Mouse (Mus musculus) macrophage (primary cell): ENCODE measurements around the gene Ankrd63. TPM values are rescaled to one million over a fixed set of nuclear protein-coding genes. Genes with fewer than 3 reads are reported as not detected.
"Not testable (repeated sequence)": the region's sequence is repeated elsewhere in the genome, so short reads cannot be mapped to it uniquely, and the experiment has no call there.

ENCODE experiments used
- H3K27ac ChIP-seq: fragments of 350-480 bp; formaldehyde crosslinking; 2 replicates; pipeline ENCODE4 v1.9.0; 2021
- H3K36me3 ChIP-seq: fragments of 350-480 bp; formaldehyde crosslinking; 2 replicates; pipeline ENCODE4 v1.9.0; 2021; ENCODE audit errors: inconsistent target
- H3K4me3 ChIP-seq: fragments of 350-480 bp; formaldehyde crosslinking; 2 replicates; pipeline ENCODE4 v1.9.0; 2021; ENCODE audit errors: inconsistent target
- H3K79me2 ChIP-seq: fragments of 350-480 bp; formaldehyde crosslinking; 2 replicates; pipeline ENCODE4 v1.9.0; 2021; ENCODE audit errors: inconsistent target
- WGBS: methylation state at CpG from one replicate; pipeline ENCODE4 v1.1.7; 2026; ENCODE audit warnings: inconsistent platforms; ENCODE audit not compliant: missing documents; 5-methylcytosine and 5-hydroxymethylcytosine counted together
- polyA plus RNA-seq: library from polyadenylated mRNA; stranded (reverse); fragments of 250-400 nt; gene quantifications from 3 replicates; pipeline ENCODE4 v1.2.4, GENCODE M21; 2018; ENCODE audit warnings: inconsistent platforms

Gene Ankrd63
- polyA plus RNA-seq, 1 experiment from 2014 or later: not detected

DNA sequence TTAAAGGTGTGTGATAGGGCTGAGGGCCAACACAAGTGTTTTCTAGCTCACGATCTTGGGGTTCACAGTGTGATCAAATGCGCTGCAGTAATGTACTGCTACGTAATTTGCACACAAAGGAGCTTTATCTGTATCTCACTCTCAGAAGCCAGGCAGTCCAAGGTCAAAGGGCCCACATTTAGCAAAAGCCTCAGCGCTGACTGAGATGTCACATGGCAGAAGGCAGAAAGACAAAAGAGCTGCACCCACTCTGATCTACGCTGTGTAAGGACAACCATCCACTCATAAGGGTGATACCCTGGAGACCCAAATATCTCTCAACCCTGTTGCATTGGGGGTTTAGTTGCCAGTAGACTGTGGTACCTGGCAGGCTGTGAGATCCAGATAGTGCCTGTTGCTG, 36.6 kb downstream of the Ankrd63 start:
- 95% methylated on average over 5 of the region's 5 CpGs for WGBS

DNA sequence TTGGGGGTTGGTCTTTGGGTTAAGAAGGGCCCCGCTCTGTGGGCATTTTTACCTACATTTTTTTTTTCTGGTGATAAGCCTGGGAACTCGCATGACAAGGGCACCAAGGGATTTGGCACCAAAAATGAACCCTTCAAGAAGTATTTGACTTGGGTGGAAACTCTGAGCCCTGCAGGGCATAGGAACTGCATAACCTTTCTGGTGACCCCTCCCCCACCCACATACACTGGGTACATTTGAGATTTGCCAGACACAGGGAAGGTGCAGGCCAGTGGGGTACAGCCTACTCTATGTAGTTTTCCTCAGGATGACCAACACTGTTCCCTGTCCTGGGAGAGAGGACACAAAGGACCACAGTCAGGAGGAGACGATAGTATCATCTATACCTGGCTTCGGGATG, 38.1 kb downstream of the Ankrd63 start:
- Histone ChIP-seq H3K27ac (no peak overlapping the region), H3K4me3 (no peak overlapping the region), H3K79me2 (no peaks in the 10 kb centered on the region), H3K36me3 (no peaks in the 10 kb centered on the region)
- 98% methylated on average over 4 of the region's 4 CpGs for WGBS

More for the DNA sequence above, 36.6 kb downstream of the Ankrd63 start:
- Histone ChIP-seq H3K79me2 (no peaks in the 10 kb centered on the region), H3K27ac (no peak overlapping the region), H3K4me3 (no peak overlapping the region), H3K36me3 (no peaks in the 10 kb centered on the region)

DNA sequence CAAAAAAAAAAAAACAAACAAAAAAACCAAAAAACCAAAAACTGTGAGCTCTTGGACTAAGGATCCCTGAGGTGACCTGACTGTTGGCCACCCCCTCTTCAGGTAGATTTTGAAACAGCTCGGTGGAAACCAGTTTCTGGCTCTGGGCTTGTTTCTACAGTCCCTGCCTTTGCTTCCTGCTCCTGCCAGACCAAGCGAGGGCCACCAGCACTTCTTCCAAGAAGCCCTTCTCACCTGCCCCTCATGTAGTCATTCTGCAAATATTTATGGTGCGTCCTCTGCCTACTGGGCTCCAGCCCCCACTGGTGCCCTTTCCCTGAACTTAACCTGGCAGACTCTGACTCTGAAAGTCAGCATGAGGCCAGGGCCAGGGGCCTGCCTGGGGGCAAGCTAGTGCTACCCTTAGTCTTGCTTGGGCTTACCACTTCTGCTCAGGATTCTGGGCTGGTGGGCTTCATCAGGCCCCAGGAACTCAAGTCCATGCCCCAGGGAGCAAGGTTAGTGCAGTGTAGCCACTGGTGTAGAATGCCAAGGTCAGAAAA, 38.7 kb downstream of the Ankrd63 start:
- H3K4me3 ChIP-seq: no peak overlapping the region
- H3K36me3 ChIP-seq: no peaks in the 10 kb centered on the region
- no peak overlapping the region for H3K27ac ChIP-seq
- H3K79me2 ChIP-seq: no peaks in the 10 kb centered on the region
- WGBS: 86% methylated on average over 3 of the region's 3 CpGs

DNA sequence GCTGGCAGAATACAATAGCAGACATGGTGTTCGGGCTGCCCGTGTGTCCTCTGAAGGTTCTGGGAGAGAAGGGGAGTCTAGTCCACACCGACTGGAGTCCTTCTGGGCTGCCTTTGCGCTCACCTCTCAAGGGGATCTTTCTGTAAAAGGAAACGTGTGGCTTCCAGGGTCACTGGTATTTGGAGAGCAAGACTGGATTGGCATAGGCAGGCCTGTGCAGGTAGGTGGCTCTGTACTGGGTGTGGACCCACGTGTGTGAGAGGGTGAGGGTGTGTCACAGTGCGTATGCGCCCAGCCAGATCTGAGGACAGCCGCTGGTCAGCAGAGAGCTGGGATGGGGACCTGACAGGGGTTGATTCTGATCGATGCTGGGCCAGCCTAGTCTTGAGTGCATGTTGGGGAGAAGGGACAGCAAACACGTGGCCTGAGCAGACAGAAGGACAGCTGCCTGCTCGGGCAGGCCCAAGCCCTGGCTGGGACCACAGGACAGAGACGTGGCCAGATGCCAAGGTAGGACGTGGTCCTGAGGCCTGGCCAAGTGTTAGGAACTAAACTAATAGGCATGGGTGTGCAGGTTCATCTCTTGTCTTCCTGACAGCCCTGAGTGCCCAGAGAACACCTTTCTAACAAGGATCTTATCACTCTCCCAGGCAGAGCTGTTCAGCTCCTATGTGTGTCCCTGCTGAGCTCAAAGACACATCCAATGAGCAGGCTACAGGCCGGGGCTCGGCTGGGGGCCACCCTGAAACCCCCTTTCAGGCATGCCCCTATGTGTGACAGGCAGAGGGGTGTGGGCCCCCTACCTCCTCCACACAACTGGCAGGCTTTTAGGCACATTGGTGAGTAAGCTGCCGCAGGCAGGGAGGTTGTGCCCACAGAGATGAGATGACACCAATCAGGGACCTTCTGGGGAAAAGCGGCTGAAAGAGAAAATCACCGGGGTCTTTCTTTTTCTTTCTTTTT, 39.7 kb downstream of the Ankrd63 start:
- Histone ChIP-seq H3K36me3 (no peaks in the 10 kb centered on the region), H3K4me3 (no peak overlapping the region), H3K79me2 (no peaks in the 10 kb centered on the region), H3K27ac (no peak overlapping the region)
- WGBS: 83% methylated on average over 18 of the region's 19 CpGs

DNA sequence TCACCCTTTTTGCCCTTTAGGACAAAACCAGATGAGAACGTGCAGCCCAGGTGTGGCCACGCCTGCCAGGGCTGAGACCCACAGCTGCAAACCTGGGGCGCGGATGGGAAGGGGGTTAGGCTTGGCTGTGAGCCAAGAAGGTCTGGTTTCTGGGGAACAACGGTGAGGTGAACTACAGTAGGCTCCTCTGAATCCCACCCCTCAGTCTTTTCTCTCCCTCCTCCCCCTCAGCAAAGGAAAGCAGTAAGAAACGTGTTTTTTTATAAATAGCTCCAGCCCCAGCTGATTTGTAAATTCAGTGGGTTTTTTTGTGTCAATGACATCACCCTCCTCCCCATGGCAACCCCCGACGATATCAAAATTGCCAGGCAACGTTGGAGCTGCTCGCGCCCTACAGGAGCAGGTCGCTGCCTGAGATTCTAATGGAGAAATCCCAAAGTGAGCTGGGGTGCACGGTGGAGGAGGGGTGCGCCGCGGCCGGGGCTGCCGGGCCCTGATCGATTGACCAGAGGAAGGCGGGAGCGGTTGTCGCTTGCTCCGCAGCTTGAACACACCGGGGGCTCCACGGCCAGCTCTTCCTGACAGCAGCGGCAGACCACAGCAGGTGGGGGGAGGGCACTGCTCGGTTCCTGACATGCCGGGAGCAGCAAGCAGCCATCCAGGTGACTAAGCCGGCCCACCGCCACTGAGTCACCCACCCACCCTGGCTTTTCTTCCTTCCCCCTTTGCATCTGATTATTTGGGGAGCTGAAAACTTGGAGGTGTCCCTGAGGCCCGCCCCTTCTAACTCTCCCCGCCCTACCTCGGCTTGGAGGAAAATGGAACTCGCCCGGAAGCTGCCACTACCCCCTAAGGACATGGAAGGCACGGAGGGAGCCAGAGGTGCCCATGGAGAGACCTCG, 40.6 kb downstream of the Ankrd63 start, which contains the start of gene Pak6:
Gene Pak6, plus strand, starts transcription at position 402 of the 902 bp plus-strand sequence.
- WGBS: 10% methylated on average over 37 of the region's 37 CpGs
- H3K79me2 ChIP-seq: no peaks in the 10 kb centered on the region
- H3K36me3 ChIP-seq: no peaks in the 10 kb centered on the region
- no peak within 1 kb of the TSS for H3K27ac ChIP-seq
- H3K4me3 ChIP-seq: no peak within 1 kb of the TSS

DNA sequence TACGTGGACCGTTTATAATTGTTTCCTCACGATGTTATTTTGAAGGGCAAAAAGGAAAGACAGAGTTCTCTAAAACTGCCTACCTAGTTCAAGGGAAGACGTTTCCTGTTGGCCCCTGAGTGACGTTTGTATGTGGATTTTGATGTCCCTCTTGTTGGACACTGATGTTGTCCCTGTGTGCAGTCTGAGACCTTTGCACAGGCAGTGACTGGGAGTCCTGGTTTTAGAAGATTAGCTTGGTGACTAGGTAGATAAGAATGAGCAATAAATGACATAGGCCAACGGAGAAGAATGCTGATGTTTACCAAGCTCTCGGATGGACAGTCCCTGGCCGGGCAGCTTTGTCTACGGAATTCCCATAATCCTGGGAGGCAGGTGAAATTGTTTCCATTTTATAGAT, 41.9 kb downstream of the Ankrd63 start:
- no peaks in the 10 kb centered on the region for H3K79me2 ChIP-seq
- 89% methylated on average over 9 of the region's 9 CpGs for WGBS
- H3K4me3 ChIP-seq: no peak overlapping the region
- H3K27ac ChIP-seq: no peak overlapping the region
- H3K36me3 ChIP-seq: no peaks in the 10 kb centered on the region

DNA sequence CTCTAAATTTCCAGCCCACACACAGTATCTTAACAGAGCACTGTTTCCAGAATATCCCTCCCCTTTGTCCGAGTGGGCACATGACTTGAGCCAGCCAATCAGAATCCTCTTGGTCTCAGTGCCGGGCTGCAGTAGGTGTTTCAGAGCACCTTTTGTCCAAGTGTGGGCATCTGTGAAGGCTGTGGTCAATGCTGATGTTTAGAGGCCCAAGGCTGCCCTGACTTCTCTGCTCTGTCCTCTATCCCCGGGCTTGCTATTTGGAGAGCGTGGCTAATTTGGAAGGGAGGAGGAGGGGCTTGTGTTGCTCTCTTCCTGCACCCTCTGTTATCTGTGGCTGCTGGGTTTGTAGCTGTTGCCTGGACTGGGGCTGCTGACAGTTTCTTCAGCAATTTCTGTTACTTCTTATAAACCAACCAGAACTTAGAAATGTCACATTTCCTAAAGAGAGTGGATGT, 43.7 kb downstream of the Ankrd63 start:
- H3K36me3 ChIP-seq: no peaks in the 10 kb centered on the region
- H3K4me3 ChIP-seq: peak overlapping the region; percentile 19; the same call in 1 of the 2 replicates
- no peak overlapping the region for H3K27ac ChIP-seq
- 6% methylated on average over 4 of the region's 4 CpGs for WGBS
- no peaks in the 10 kb centered on the region for H3K79me2 ChIP-seq

DNA sequence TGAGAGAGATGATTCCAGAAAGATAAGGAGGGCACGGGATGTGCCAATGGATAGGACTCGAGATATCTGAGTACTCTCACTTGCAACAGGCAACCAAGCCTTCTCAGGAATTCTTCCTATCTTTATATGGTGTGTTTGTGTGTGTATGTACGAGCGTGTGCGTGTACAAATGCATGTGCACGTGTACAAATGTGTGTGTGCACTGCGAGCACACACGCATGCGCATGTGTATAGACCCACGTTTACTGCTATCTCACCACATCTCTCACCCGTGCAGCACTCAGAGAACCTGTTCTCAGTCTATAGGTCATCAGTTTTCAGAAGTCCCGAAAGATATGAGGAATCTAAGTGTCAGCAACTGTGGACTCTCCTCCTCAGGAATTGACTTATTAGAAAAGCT, 44.3 kb downstream of the Ankrd63 start:
- no peaks in the 10 kb centered on the region for H3K36me3 ChIP-seq
- no peak overlapping the region for H3K27ac ChIP-seq
- WGBS: 84% methylated on average over 12 of the region's 12 CpGs
- no peak overlapping the region for H3K4me3 ChIP-seq
- no peaks in the 10 kb centered on the region for H3K79me2 ChIP-seq

DNA sequence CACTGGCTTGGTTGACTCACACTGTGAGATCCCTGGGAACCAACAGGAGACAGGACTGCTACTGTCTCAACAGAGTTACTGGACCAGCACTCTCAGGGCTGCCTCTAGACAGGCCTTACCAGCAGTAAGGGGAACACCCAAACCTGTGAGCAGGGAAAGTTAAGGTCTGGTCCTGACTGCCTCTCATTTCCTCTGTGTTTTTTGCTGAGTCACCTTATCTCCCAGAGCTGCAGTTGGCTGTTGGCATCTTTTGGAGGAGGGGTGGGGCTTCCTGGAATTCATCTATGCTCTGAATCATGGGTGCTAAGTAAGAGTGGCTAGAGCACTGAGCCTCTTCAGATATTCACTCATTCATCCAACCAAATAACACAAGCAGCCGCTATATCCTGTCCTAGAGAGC, 44.7 kb downstream of the Ankrd63 start:
- 60% methylated on average over 1 of the region's 1 CpGs for WGBS
- Histone ChIP-seq H3K27ac (no peak overlapping the region), H3K79me2 (no peaks in the 10 kb centered on the region), H3K4me3 (no peak overlapping the region), H3K36me3 (no peaks in the 10 kb centered on the region)

DNA sequence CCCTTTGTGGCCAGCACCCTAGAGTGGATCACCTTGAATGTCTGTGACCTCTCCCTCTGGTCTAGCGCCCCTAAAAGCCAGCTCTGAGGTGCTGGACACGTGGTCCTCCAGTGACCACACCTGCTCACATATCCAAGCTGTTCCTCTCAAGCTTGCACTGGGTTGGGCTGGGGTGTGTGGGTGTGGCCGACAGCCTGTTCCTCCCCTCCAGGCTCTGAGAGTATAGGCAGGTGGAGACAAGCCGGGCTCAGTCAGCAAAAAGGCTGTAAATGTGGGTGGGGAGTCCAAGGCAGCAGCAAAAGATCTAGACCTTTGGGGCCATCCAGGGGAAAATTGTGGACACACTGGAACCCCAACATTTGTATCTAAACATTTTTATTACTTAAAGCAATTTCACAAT, 45.3 kb downstream of the Ankrd63 start:
- Histone ChIP-seq H3K4me3 (no peak overlapping the region), H3K36me3 (no peaks in the 10 kb centered on the region), H3K79me2 (no peaks in the 10 kb centered on the region), H3K27ac (no peak overlapping the region)
- 23% methylated on average over 4 of the region's 4 CpGs for WGBS

DNA sequence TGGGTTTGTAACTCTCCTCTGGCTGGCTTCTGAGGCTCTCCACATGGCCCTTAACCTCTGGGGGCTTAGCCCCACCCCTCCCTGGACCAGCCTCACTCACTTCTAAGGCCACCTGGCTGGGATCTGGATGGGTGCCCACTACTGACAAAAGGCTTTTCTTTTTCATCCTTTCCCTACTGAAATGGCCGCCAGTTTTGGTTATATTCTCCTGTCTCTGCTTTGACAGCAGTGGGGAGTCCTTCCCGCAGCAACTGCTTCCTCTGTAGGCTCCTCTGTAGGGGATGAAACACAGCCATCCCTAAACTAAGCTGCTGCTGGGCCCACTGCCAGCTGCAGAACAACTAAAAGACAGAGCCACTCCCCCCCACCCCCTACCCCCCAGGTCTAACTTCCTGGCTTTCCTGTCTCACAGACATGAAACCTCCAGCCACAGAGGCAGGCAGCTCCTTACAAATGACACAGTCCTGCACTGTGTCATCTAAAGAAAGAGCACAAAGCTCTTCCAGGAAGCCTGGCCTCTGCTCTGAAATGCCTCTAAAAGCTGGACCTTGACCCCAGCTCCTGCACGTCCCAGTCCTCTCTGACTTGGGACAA, 47.0 kb downstream of the Ankrd63 start:
- WGBS: 45% methylated on average over 3 of the region's 3 CpGs
- Histone ChIP-seq H3K36me3 (no peaks in the 10 kb centered on the region), H3K27ac (no peak overlapping the region), H3K79me2 (no peaks in the 10 kb centered on the region), H3K4me3 (no peak overlapping the region)

DNA sequence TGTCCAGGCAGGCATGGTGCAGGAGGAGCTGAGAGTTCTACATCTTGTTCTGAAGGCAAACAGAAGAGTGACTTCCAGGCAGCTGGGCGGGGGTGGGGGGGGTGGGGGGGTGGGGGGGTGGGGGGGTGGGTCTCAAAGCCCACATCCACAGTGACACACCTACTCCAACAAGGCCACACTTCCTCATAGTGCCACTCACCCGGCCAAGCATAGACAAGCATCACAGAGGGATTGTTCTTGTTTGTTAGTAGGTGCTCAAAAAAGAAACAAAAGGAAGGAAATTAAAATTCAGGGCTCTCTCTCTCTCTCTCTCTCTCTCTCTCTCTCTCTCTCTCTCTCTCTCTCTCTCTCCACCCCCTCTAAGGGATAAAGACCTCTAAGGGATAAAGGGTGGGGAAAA, 53.1 kb downstream of the Ankrd63 start:
- WGBS: 10% methylated on average over 2 of the region's 2 CpGs
- H3K27ac ChIP-seq, H3K79me2 ChIP-seq, H3K4me3 ChIP-seq, H3K36me3 ChIP-seq: not testable (repeated sequence)
